Mouse (Mus musculus): ENCODE data around the gene Smarca2. TPM values are rescaled to one million over a fixed set of nuclear protein-coding genes. Genes with fewer than 3 reads are reported as not detected.

Smarca2 gene
- total RNA-seq (2018; cell fraction: chromatin; rRNA removed), result 100 to 1,000 TPM in 15 of 26 experiments, 10 to 100 TPM in 11; 13.2 to 152 (median 105) TPM
- 10 to 100 TPM; 24.6 to 54.1 (median 34.6) TPM for total RNA-seq (2018; cell fraction: cytosol; rRNA removed)
- total RNA-seq (2018; cell fraction: nucleus; rRNA removed), result 10 to 100 TPM; 18.7 to 88.7 (median 58.5) TPM
- 26.2 to 76.3 TPM (median 29.9 TPM) in 3 replicates for polyA plus RNA-seq (2018)

GRCm38 (mm10) chr19:26604755-26605300, at the start of gene Smarca2:
TSS of gene Smarca2 (plus strand) at chr19:26605050.
- Histone ChIP-seq H3K4me3 (ENCODE audit: inconsistent target) (peak within 1 kb of the TSS; percentile 65), H3K36me3 (ENCODE audit: inconsistent target) (no peaks in the 10 kb centered on the region), H3K27ac (peak within 1 kb of the TSS; percentile 46), H3K79me2 (ENCODE audit: inconsistent target) (peaks cover 23% of the 10 kb centered on the region)
- WGBS (ENCODE audit: missing documents), result 2% methylated on average over 44 of the region's 45 CpGs

GRCm38 (mm10) chr19:26564850-26565249, 40.0 kb upstream of the Smarca2 start:
- 42% methylated on average over 2 of the region's 2 CpGs for WGBS (ENCODE audit: missing documents)
- Histone ChIP-seq H3K4me3 (ENCODE audit: inconsistent target) (no peak overlapping the region), H3K27ac (no peak overlapping the region), H3K36me3 (ENCODE audit: inconsistent target) (no peaks in the 10 kb centered on the region), H3K79me2 (ENCODE audit: inconsistent target) (no peaks in the 10 kb centered on the region)

GRCm38 (mm10) chr19:26566109-26566508, 38.7 kb upstream of the Smarca2 start:
- no peaks in the 10 kb centered on the region for H3K79me2 ChIP-seq (ENCODE audit: inconsistent target)
- H3K36me3 ChIP-seq (ENCODE audit: inconsistent target), result no peaks in the 10 kb centered on the region
- H3K4me3 ChIP-seq (ENCODE audit: inconsistent target), result no peak overlapping the region
- 92% methylated on average over 9 of the region's 9 CpGs for WGBS (ENCODE audit: missing documents)
- no peak overlapping the region for H3K27ac ChIP-seq

- H3K27ac ChIP-seq, result no peak overlapping the region
- WGBS (ENCODE audit: missing documents), result 91% methylated on average over 5 of the region's 5 CpGs
- no peaks in the 10 kb centered on the region for H3K36me3 ChIP-seq (ENCODE audit: inconsistent target)
Measured at GRCm38 (mm10) chr19:26568236-26568635, 36.6 kb upstream of the Smarca2 start.

GRCm38 (mm10) chr19:26568941-26569340, 35.9 kb upstream of the Smarca2 start:
- WGBS (ENCODE audit: missing documents), result 88% methylated on average over 5 of the region's 5 CpGs
- Histone ChIP-seq H3K4me3 (ENCODE audit: inconsistent target) (no peak overlapping the region), H3K36me3 (ENCODE audit: inconsistent target) (no peaks in the 10 kb centered on the region), H3K79me2 (ENCODE audit: inconsistent target) (no peaks in the 10 kb centered on the region), H3K27ac (no peak overlapping the region)

More at GRCm38 (mm10) chr19:26568236-26568635, 36.6 kb upstream of the Smarca2 start:
- Histone ChIP-seq H3K79me2 (ENCODE audit: inconsistent target) (no peaks in the 10 kb centered on the region), H3K4me3 (ENCODE audit: inconsistent target) (no peak overlapping the region)

- Histone ChIP-seq H3K79me2 (ENCODE audit: inconsistent target) (no peaks in the 10 kb centered on the region), H3K36me3 (ENCODE audit: inconsistent target) (no peaks in the 10 kb centered on the region), H3K4me3 (ENCODE audit: inconsistent target) (no peak overlapping the region), H3K27ac (no peak overlapping the region)
- 100% methylated on average over 1 of the region's 1 CpGs for WGBS (ENCODE audit: missing documents)
Measured at GRCm38 (mm10) chr19:26569461-26569860, 35.4 kb upstream of the Smarca2 start.

GRCm38 (mm10) chr19:26579645-26580044, 25.2 kb upstream of the Smarca2 start:
- H3K36me3 ChIP-seq (ENCODE audit: inconsistent target), result no peaks in the 10 kb centered on the region
- WGBS (ENCODE audit: missing documents), result 43% methylated on average over 5 of the region's 5 CpGs
- H3K4me3 ChIP-seq (ENCODE audit: inconsistent target), result no peak overlapping the region
- no peak overlapping the region for H3K27ac ChIP-seq
- no peaks in the 10 kb centered on the region for H3K79me2 ChIP-seq (ENCODE audit: inconsistent target)

GRCm38 (mm10) chr19:26580061-26580460, 24.8 kb upstream of the Smarca2 start:
- no peak overlapping the region for H3K4me3 ChIP-seq (ENCODE audit: inconsistent target)
- H3K36me3 ChIP-seq (ENCODE audit: inconsistent target), result no peaks in the 10 kb centered on the region
- H3K79me2 ChIP-seq (ENCODE audit: inconsistent target), result no peaks in the 10 kb centered on the region
- WGBS (ENCODE audit: missing documents), result 94% methylated on average over 1 of the region's 1 CpGs
- no peak overlapping the region for H3K27ac ChIP-seq

GRCm38 (mm10) chr19:26594661-26595060, 10.2 kb upstream of the Smarca2 start:
- Histone ChIP-seq H3K79me2 (ENCODE audit: inconsistent target) (no peaks in the 10 kb centered on the region), H3K36me3 (ENCODE audit: inconsistent target) (no peaks in the 10 kb centered on the region), H3K4me3 (ENCODE audit: inconsistent target) (no peak overlapping the region), H3K27ac (no peak overlapping the region)

- H3K79me2 ChIP-seq (ENCODE audit: inconsistent target), result no peaks in the 10 kb centered on the region
Measured at GRCm38 (mm10) chr19:26601459-26601858, 3.4 kb upstream of the Smarca2 start.

GRCm38 (mm10) chr19:26603296-26603860, 1.5 kb upstream of the Smarca2 start:
- Histone ChIP-seq H3K27ac (no peak overlapping the region), H3K4me3 (ENCODE audit: inconsistent target) (no peak overlapping the region), H3K79me2 (ENCODE audit: inconsistent target) (peaks cover 9% of the 10 kb centered on the region; the same call in 1 of the 2 replicates), H3K36me3 (ENCODE audit: inconsistent target) (no peaks in the 10 kb centered on the region)
- WGBS (ENCODE audit: missing documents), result 92% methylated on average over 2 of the region's 2 CpGs

More at GRCm38 (mm10) chr19:26601459-26601858, 3.4 kb upstream of the Smarca2 start:
- Histone ChIP-seq H3K4me3 (ENCODE audit: inconsistent target) (no peak overlapping the region), H3K27ac (no peak overlapping the region), H3K36me3 (ENCODE audit: inconsistent target) (no peaks in the 10 kb centered on the region)
- 67% methylated on average over 4 of the region's 4 CpGs for WGBS (ENCODE audit: missing documents)

- no peaks in the 10 kb centered on the region for H3K36me3 ChIP-seq (ENCODE audit: inconsistent target)
- WGBS (ENCODE audit: missing documents), result 3% methylated on average over 36 of the region's 36 CpGs
- peak overlapping the region; percentile 32 for H3K27ac ChIP-seq
Measured at GRCm38 (mm10) chr19:26603906-26604754, 720 bp upstream of the Smarca2 start.

GRCm38 (mm10) chr19:26605438-26606320, 829 bp downstream of the Smarca2 start:
- Histone ChIP-seq H3K27ac (peak overlapping the region; percentile 46), H3K36me3 (ENCODE audit: inconsistent target) (no peaks in the 10 kb centered on the region)
- WGBS (ENCODE audit: missing documents), result 1% methylated on average over 44 of the region's 44 CpGs

More at GRCm38 (mm10) chr19:26603906-26604754, 720 bp upstream of the Smarca2 start:
- H3K79me2 ChIP-seq (ENCODE audit: inconsistent target), result peaks cover 16% of the 10 kb centered on the region
- peak overlapping the region; percentile 65 for H3K4me3 ChIP-seq (ENCODE audit: inconsistent target)

More at GRCm38 (mm10) chr19:26605438-26606320, 829 bp downstream of the Smarca2 start:
- H3K4me3 ChIP-seq (ENCODE audit: inconsistent target), result peak overlapping the region; percentile 61
- H3K79me2 ChIP-seq (ENCODE audit: inconsistent target), result peaks cover 32% of the 10 kb centered on the region
